Mouse (Mus musculus) heart, postnatal 0 days (tissue): ENCODE measurements around the gene Parg.

Experiments used
- CTCF ChIP-seq: IDR thresholded peaks from 2 replicates; pipeline ENCODE4 v1.5.1; 2016; ENCODE audit warnings: antibody characterized with exemption, control low read depth, low read depth
- EP300 ChIP-seq: IDR thresholded peaks from 2 replicates; pipeline ENCODE4 v1.6.1; 2016; ENCODE audit warnings: antibody characterized with exemption, low read depth

DNA sequence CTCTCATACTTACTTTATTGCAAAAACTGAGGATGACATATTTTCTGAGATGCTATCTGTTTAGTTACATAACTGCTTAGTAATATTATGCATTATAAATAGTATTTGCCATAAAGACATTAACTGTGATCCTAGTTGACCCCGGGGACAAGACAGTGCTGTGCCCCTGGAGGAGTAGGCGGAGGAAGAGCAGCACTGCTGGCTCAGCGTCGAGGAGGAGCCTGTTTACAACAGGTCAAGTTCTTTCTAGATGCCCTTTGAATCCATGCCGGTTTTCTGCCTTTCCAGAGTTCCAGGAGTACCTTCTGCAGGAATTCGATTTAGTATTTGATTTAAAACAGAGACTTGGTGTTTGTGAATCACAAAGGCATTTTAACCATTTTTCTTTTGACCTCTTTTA, 47.9 kb downstream of the Parg start:
- TF ChIP-seq CTCF (no peak), EP300 (no peak)
